Mouse (Mus musculus): ENCODE results near the gene Col6a4. TPM values are rescaled to one million over a fixed set of nuclear protein-coding genes. Genes with fewer than 3 reads are reported as not detected.
A peak's percentile ranks its signal among the peaks of the same experiment; 100 is the strongest.

Gene Col6a4
- total RNA-seq, 2 experiments from 2014 or later = not detected

DNA sequence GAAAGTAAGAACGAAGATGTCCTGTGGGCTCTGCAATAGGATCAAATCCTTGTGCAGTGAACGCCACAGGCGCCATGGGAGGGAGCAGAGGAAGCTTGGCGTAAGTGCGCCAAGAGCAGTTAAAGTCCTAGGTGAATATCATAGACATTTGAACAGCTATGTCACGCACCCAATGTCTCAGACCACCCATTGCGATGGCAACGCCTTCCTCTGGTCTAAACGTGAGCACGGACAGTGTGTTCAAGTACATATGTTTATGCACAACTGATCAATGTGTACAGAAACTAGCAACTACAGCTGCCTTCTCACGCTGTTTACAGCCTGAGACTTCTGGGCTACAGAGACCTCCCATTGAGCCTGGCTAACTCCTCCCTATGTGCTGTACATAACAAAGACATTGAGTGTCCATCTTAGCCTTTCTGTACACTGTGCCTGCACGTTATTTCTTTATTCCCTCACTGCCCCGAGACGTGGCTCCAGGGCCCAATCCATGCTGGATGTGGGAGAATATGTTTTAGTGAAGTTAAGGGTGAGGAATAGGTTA is 125.2 kb downstream of the Col6a4 start:
- intact Hi-C loops (cut with DNase I) = no loop called here
- no peak for DNase-seq

DNA sequence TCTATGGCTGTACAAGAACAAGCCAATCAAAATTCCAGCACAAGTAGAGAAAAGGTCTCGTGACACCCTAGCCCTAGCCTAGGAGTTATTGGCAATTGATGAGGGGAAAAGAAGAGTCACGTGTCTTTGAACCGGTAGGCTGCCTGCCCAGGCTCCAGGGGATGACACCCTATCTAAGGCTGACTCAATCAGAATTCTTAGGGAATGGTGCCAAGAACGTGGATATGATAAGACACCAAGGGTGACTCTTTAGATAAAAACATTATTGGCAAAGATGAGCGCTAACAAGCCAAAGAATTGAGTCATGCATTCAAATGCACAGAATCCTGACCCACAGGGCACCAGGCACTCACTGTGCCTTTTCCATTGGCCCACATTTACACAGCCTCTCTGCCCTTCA is 125.7 kb downstream of the Col6a4 start:
- no peak for DNase-seq
- intact Hi-C loops (cut with DNase I) = no loop called here

DNA sequence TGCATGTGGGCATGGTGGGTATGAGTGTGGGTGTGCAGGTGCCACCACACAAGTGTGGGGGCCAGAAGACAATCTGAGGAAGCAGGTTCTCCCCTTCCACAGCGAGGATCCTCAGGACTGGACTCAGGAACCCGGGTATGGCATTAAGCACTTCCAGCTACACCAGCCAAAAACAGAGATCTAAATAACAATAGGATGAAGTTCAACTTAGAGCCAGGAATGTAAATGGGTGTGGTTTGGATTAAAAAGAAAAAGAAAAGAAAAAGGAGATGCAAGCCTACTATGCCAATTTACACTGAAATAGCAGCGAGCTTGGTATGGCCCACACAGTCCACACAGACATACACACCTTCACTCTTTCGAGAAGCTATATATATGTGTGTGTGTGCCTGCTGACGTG is 128.6 kb downstream of the Col6a4 start:
- DNase-seq = no peak
- intact Hi-C loops (cut with DNase I) = no loop called here

DNA sequence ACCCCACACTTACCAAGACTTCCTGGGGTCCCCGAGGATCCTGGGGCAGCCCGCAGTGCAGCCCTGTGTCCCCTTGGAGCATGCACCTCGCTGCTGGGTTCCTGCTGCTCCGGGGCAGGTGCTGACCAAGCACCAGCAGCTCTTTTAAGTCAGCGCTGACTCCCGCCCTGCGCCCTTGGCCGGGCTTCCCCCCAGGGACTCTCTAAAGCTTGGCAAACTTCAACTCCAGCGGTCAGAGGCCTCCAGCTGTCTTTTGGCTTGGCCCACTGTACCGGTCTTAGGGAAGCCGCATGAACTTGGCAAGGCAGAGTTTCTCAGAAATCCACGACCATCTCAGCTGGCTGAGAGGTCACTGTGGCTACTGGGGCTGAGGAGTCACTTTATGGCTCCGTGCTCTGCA is 136.1 kb downstream of the Col6a4 start, which contains the start of gene Col6a5:
TSS of gene Col6a5 (minus strand) at position 111 of the 400 bp plus-strand sequence.
- intact Hi-C loops (cut with DNase I) = no loop called here
- DNase-seq = peak; percentile 38 to 47

DNA sequence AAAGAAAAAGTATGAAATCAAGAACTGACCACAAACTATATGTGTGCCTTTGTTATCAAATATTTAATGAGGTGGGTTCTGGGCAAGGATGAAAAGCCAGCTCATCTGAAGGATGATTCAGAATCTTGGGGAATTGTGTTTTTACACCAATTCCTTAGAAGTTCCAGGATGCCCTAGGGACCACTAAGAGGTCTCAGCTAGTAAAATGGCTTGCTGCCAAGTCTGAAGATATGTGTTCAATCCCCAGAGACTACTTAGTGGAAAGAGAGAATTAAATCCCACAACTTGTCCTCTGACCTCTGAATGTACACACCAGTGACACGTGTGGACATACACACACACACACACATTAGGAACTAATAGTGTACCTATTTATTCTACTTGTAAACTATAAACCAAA is 137.5 kb downstream of the Col6a4 start:
- DNase-seq = no peak
- intact Hi-C loops (cut with DNase I) = no loop called here

DNA sequence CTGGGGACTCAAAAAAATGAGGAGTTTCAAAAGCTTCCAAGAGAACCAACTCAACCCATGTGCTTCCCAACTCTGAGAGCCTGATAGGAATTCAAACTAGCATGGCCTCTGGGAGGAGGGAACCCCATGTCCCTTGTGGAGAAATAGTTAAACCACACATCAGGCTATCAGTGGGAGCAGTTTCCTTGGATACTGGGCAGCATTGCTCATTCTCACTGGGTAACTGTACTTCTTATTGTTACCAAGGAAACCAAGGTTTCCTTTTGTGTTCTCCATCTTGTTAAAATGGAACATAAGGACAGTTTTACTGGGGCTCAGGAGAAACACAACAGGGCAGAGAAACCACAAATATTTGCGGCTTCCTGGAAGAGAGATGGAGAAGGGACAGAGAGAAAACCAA is 146.8 kb downstream of the Col6a4 start:
- DNase-seq = no peak
- intact Hi-C loops (cut with DNase I) = no loop called here

DNA sequence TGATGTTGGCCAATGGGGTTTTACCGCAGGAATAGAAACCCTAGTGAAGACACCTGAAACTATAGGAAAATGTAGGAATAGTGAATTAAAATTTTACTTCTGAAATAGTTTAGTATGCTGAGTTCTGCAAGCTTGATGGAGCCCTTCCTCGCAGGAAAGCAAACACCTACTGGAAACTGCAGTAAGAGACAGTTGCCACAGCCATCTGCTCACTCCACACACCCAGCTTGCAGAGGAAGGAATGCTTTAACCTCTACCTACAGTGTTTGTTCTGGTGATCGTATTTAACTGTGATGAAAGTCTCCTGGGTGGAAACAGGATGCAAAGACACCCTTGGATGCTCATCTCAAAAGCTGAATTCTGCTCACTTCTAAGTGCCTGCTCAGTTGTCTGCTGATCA is 149.0 kb downstream of the Col6a4 start:
- intact Hi-C loops (cut with DNase I) = no loop called here
- DNase-seq = no peak

Other genes starting within 250 kb of the Col6a4 start
- gene Col6a5, start 136.1 kb downstream of the Col6a4 start, total RNA-seq (2021) = under 1 TPM; 0.22 to 0.46 TPM
- gene Glyctk, start 61.4 kb upstream of the Col6a4 start, total RNA-seq (2021) = 1 to 10 TPM; 1.3 to 1.7 TPM
- 10 to 100 TPM; 34.6 to 43.4 TPM for gene Wdr82, start 74.1 kb upstream of the Col6a4 start, total RNA-seq (2021)
- gene Ppm1m, start 103.0 kb upstream of the Col6a4 start, total RNA-seq (2021) = 10 to 100 TPM; 12.2 to 13.8 TPM
- gene Twf2, start 106.3 kb upstream of the Col6a4 start, total RNA-seq (2021) = 100 to 1,000 TPM; 266 to 269 TPM
- gene Tlr9, start 125.8 kb upstream of the Col6a4 start, total RNA-seq (2021) = 1 to 10 TPM in 1 of 2 experiments, under 1 TPM in 1; 0.47 to 1.1 TPM
- 100 to 1,000 TPM; 298 to 524 TPM for gene Alas1, start 151.9 kb upstream of the Col6a4 start, total RNA-seq (2021)
- 1 to 10 TPM; 4.1 TPM for gene Poc1a, start 184.3 kb upstream of the Col6a4 start, total RNA-seq (2021)